ENCODE assay signal across 35 mouse cellular contexts in genomic region chr1:136160297-136160696, GRCm38 (mm10). TPM values are rescaled to one million over a fixed set of nuclear protein-coding genes. Genes with fewer than 3 reads are reported as not detected.
"Had no signal": no experiment of that assay in that cellular context is flagged by ENCODE, and none has a peak within 500 bp of the region (broad histone marks: within the 10 kb centered on the region; RNA-seq: fewer than 3 reads in every experiment).

No protein-coding gene starts in this region.

- H3K9me3 ChIP-seq: embryonic facial prominence, embryonic 10.5 days; embryonic facial prominence, embryonic 12.5 days; embryonic facial prominence, embryonic 13.5 days; embryonic facial prominence, embryonic 15.5 days; forebrain, embryonic 10.5 days; forebrain, embryonic 12.5 days; forebrain, embryonic 13.5 days; forebrain, embryonic 15.5 days; heart, embryonic 10.5 days had no signal

- H3K27ac ChIP-seq: embryonic facial prominence, embryonic 10.5 days; embryonic facial prominence, embryonic 12.5 days; embryonic facial prominence, embryonic 13.5 days; embryonic facial prominence, embryonic 15.5 days; forebrain, embryonic 10.5 days; forebrain, embryonic 12.5 days; forebrain, embryonic 13.5 days; forebrain, embryonic 15.5 days; gastrocnemius, adult 2 months; heart, adult 2 months; heart, embryonic 10.5 days had no signal

- DNase-seq: cerebellum, adult 9-10 months; cerebellum, adult 9-11 months; cerebellum, postnatal 25 days; cerebellum, postnatal 36 days; embryo, embryonic 11 days; forebrain, postnatal 0 days; gastrocnemius, adult 2 months; gastrocnemius, postnatal 10 days; gastrocnemius, postnatal 14 days; gastrocnemius, postnatal 25 days; gastrocnemius, postnatal 36 days; heart, adult 11 months; heart, adult 18-20 months; heart, adult 2 months had no signal

- H3K4me1 ChIP-seq: embryonic facial prominence, embryonic 12.5 days; embryonic facial prominence, embryonic 13.5 days; embryonic facial prominence, embryonic 15.5 days; forebrain, embryonic 15.5 days had no signal

- H3K4me3 ChIP-seq: embryonic facial prominence, embryonic 10.5 days; embryonic facial prominence, embryonic 12.5 days; embryonic facial prominence, embryonic 13.5 days; embryonic facial prominence, embryonic 15.5 days; erythroblast, embryonic 14.5 days; forebrain, embryonic 10.5 days; forebrain, embryonic 12.5 days; forebrain, embryonic 13.5 days; forebrain, embryonic 15.5 days; gastrocnemius, adult 2 months; heart, adult 2 months had no signal

- H3K9ac ChIP-seq: embryonic facial prominence, embryonic 12.5 days; embryonic facial prominence, embryonic 13.5 days; embryonic facial prominence, embryonic 15.5 days; forebrain, embryonic 12.5 days; forebrain, embryonic 13.5 days; forebrain, embryonic 15.5 days; forebrain, postnatal 0 days had no signal

- H3K4me2 ChIP-seq: embryonic facial prominence, embryonic 12.5 days; embryonic facial prominence, embryonic 13.5 days; embryonic facial prominence, embryonic 15.5 days; forebrain, embryonic 12.5 days; forebrain, embryonic 13.5 days; forebrain, embryonic 15.5 days had no signal

- H3K27me3 ChIP-seq: embryonic facial prominence, embryonic 12.5 days; embryonic facial prominence, embryonic 13.5 days; embryonic facial prominence, embryonic 15.5 days; forebrain, embryonic 12.5 days; forebrain, embryonic 13.5 days; forebrain, embryonic 15.5 days had no signal

- ATAC-seq: forebrain, embryonic 14.5 days; forebrain, embryonic 15.5 days; forebrain, embryonic 16.5 days had no signal

RNA-seq across cellular contexts. Expression of gene Mroh3, which starts 52.3 kb away (rescaled TPM):
- total RNA-seq: common myeloid progenitor, adult 5-6 weeks; forebrain, postnatal 0 days; gastrocnemius, adult 18-20 months; gastrocnemius, adult 2 months; gastrocnemius, adult 8-10 months; gastrocnemius, postnatal 10 days; gastrocnemius, postnatal 14 days; gastrocnemius, postnatal 25 days; gastrocnemius, postnatal 36 days; gastrocnemius, postnatal 4 days; granulocyte monocyte progenitor cell, adult 5-6 weeks; heart, adult 18-20 months; heart, adult 2 months; heart, adult 8-10 months had no signal
- polyA plus RNA-seq: embryonic facial prominence, embryonic 11.5 days; embryonic facial prominence, embryonic 14.5 days; embryonic facial prominence, embryonic 15.5 days; erythroblast, embryonic 14.5 days; forebrain, embryonic 13.5 days; forebrain, embryonic 14.5 days; forebrain, embryonic 15.5 days; forebrain, postnatal 0 days; heart, adult 2 months; heart, embryonic 11.5 days had no signal
